Mouse (Mus musculus): ENCODE measurements around the gene Tlx2. TPM values are rescaled to one million over a fixed set of nuclear protein-coding genes. Genes with fewer than 3 reads are reported as not detected.

The Tlx2 gene
- polyA plus RNA-seq, 1 experiment from 2014 or later: 1.9 TPM

GRCm38 (mm10) chr6:83066441-83066840 is 3.7 kb downstream of the Tlx2 start:
- no peak overlapping the region for H3K27ac ChIP-seq (replicated peaks in 1 of 2; ENCODE audit: control insufficient read depth in 1 of 2, insufficient read depth in 1 of 2, low read depth in 2 of 2, low read length in 2 of 2)
- ATAC-seq (ENCODE audit: insufficient number of reproducible peaks, insufficient read depth, low FRiP score, low read depth): no peak
- no peak overlapping the region for H3K9ac ChIP-seq (ENCODE audit: low read length)
- peaks cover 100% of the 10 kb centered on the region for H3K27me3 ChIP-seq (ENCODE audit: control insufficient read depth, insufficient read depth, low read length)
- H3K4me2 ChIP-seq (ENCODE audit: low read length): no peak overlapping the region
- no peaks in the 10 kb centered on the region for H3K36me3 ChIP-seq (ENCODE audit: control insufficient read depth, insufficient read depth, low read length)
- 27% methylated on average over 6 of the region's 6 CpGs for WGBS
- no peak overlapping the region for H3K4me3 ChIP-seq (ENCODE audit: control insufficient read depth in 1 of 2, insufficient read depth in 1 of 2, low read depth in 1 of 2, low read length in 2 of 2)
- H3K9me3 ChIP-seq (ENCODE audit: control insufficient read depth, low read length): no peaks in the 10 kb centered on the region
- peaks cover 0 to 16% of the 10 kb centered on the region in 2 experiments; a peak in 3 of 4 replicates for H3K4me1 ChIP-seq (ENCODE audit: control insufficient read depth in 2 of 2, insufficient read depth in 2 of 2, low read length in 2 of 2)

- Histone ChIP-seq H3K27ac (replicated peaks in 1 of 2; ENCODE audit: control insufficient read depth in 1 of 2, insufficient read depth in 1 of 2, low read depth in 2 of 2, low read length in 2 of 2) (no peak overlapping the region), H3K9me3 (ENCODE audit: control insufficient read depth, low read length) (no peaks in the 10 kb centered on the region), H3K4me2 (ENCODE audit: low read length) (no peak overlapping the region), H3K36me3 (ENCODE audit: control insufficient read depth, insufficient read depth, low read length) (no peaks in the 10 kb centered on the region), H3K4me1 (ENCODE audit: control insufficient read depth in 2 of 2, insufficient read depth in 2 of 2, low read length in 2 of 2) (peaks cover 0 to 12% of the 10 kb centered on the region in 2 experiments; a peak in 3 of 4 replicates), H3K9ac (ENCODE audit: low read length) (no peak overlapping the region), H3K4me3 (ENCODE audit: control insufficient read depth in 1 of 2, insufficient read depth in 1 of 2, low read depth in 1 of 2, low read length in 2 of 2) (no peak overlapping the region), H3K27me3 (ENCODE audit: control insufficient read depth, insufficient read depth, low read length) (peaks cover 99% of the 10 kb centered on the region)
- WGBS: 41% methylated on average over 8 of the region's 8 CpGs
- ATAC-seq (ENCODE audit: insufficient number of reproducible peaks, insufficient read depth, low FRiP score, low read depth): no peak
Measured at GRCm38 (mm10) chr6:83065995-83066394, 4.1 kb downstream of the Tlx2 start.

GRCm38 (mm10) chr6:83058725-83059124 is 11.4 kb downstream of the Tlx2 start:
- no peak overlapping the region for H3K4me2 ChIP-seq (ENCODE audit: low read length)
- H3K27ac ChIP-seq (replicated peaks in 1 of 2; ENCODE audit: control insufficient read depth in 1 of 2, insufficient read depth in 1 of 2, low read depth in 2 of 2, low read length in 2 of 2): no peak overlapping the region
- no peak for ATAC-seq (ENCODE audit: insufficient number of reproducible peaks, insufficient read depth, low FRiP score, low read depth)
- peaks cover 23% of the 10 kb centered on the region for H3K36me3 ChIP-seq (ENCODE audit: control insufficient read depth, insufficient read depth, low read length)
- H3K9ac ChIP-seq (ENCODE audit: low read length): no peak overlapping the region
- H3K4me3 ChIP-seq (ENCODE audit: control insufficient read depth in 1 of 2, insufficient read depth in 1 of 2, low read depth in 1 of 2, low read length in 2 of 2): no peak overlapping the region
- no peaks in the 10 kb centered on the region for H3K9me3 ChIP-seq (ENCODE audit: control insufficient read depth, low read length)
- peaks cover 32% of the 10 kb centered on the region for H3K27me3 ChIP-seq (ENCODE audit: control insufficient read depth, insufficient read depth, low read length)
- H3K4me1 ChIP-seq (ENCODE audit: control insufficient read depth in 2 of 2, insufficient read depth in 2 of 2, low read length in 2 of 2): peaks cover 4 to 9% of the 10 kb centered on the region in 2 experiments
- 84% methylated on average over 2 of the region's 2 CpGs for WGBS

DNA sequence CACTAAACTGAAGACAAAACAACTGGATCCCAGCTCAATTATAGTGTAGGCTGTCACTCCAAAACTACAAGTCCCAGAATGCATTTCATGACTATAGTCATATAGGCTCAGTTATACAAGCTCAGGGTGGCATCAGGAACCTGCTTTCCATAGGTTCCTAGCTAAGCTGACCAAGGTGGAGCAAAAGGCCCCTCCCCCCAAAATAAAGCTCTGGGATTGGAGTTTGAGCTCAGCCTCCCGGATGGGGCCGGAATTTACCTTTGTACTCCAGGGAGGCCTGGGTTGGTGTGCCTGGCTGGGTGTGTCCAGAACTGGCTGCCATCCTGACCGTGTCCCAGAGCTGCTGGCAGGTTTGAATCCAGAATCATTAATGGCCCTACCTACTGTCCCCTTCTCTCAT is 12.3 kb downstream of the Tlx2 start, which contains the start of gene Dqx1:
TSS of gene Dqx1 (plus strand) at position 55 of the 400 bp plus-strand sequence.
- Histone ChIP-seq H3K27ac (replicated peaks in 1 of 2; ENCODE audit: control insufficient read depth in 1 of 2, insufficient read depth in 1 of 2, low read depth in 2 of 2, low read length in 2 of 2) (no peak within 1 kb of the TSS), H3K4me1 (ENCODE audit: control insufficient read depth in 2 of 2, insufficient read depth in 2 of 2, low read length in 2 of 2) (peaks cover 9 to 15% of the 10 kb centered on the region in 2 experiments), H3K27me3 (ENCODE audit: control insufficient read depth, insufficient read depth, low read length) (peaks cover 22% of the 10 kb centered on the region), H3K9me3 (ENCODE audit: control insufficient read depth, low read length) (no peaks in the 10 kb centered on the region), H3K36me3 (ENCODE audit: control insufficient read depth, insufficient read depth, low read length) (peaks cover 23% of the 10 kb centered on the region), H3K9ac (ENCODE audit: low read length) (no peak within 1 kb of the TSS), H3K4me2 (ENCODE audit: low read length) (no peak within 1 kb of the TSS), H3K4me3 (ENCODE audit: control insufficient read depth in 1 of 2, insufficient read depth in 1 of 2, low read depth in 1 of 2, low read length in 2 of 2) (no peak within 1 kb of the TSS)
- no peak for ATAC-seq (ENCODE audit: insufficient number of reproducible peaks, insufficient read depth, low FRiP score, low read depth)
- WGBS: 60% methylated on average over 3 of the region's 3 CpGs

- H3K4me1 ChIP-seq (ENCODE audit: control insufficient read depth in 2 of 2, insufficient read depth in 2 of 2, low read length in 2 of 2): peaks cover 9 to 21% of the 10 kb centered on the region in 2 experiments
- H3K4me3 ChIP-seq (ENCODE audit: control insufficient read depth in 1 of 2, insufficient read depth in 1 of 2, low read depth in 1 of 2, low read length in 2 of 2): peak within 1 kb of the TSS; percentile 78 to 97
- H3K27me3 ChIP-seq (ENCODE audit: control insufficient read depth, insufficient read depth, low read length): 0 out of 2 replicates have a peak, but pooled peaks cover 2% of the 10 kb centered on the region
- ATAC-seq (ENCODE audit: insufficient number of reproducible peaks, insufficient read depth, low FRiP score, low read depth): peak; percentile 27
- peak within 1 kb of the TSS; percentile 97 for H3K9ac ChIP-seq (ENCODE audit: low read length)
- under 1% methylated on average over 42 of the region's 50 CpGs for WGBS
- peak within 1 kb of the TSS; percentile 84 for H3K4me2 ChIP-seq (ENCODE audit: low read length)
- H3K9me3 ChIP-seq (ENCODE audit: control insufficient read depth, low read length): no peaks in the 10 kb centered on the region
- peak within 1 kb of the TSS; percentile 70 to 88 for H3K27ac ChIP-seq (replicated peaks in 1 of 2; ENCODE audit: control insufficient read depth in 1 of 2, insufficient read depth in 1 of 2, low read depth in 2 of 2, low read length in 2 of 2)
- H3K36me3 ChIP-seq (ENCODE audit: control insufficient read depth, insufficient read depth, low read length): peaks cover 42% of the 10 kb centered on the region
Measured at GRCm38 (mm10) chr6:83054871-83055431, 15.1 kb downstream of the Tlx2 start, which contains the start of gene Htra2. Gene Htra2 (minus strand): TSS chr6:83055273.

- ATAC-seq (ENCODE audit: insufficient number of reproducible peaks, insufficient read depth, low FRiP score, low read depth): peak; percentile 94
- peak within 1 kb of the TSS; percentile 78 to 97 for H3K4me3 ChIP-seq (ENCODE audit: control insufficient read depth in 1 of 2, insufficient read depth in 1 of 2, low read depth in 1 of 2, low read length in 2 of 2)
- under 1% methylated on average over 60 of the region's 64 CpGs for WGBS
- H3K9ac ChIP-seq (ENCODE audit: low read length): peak within 1 kb of the TSS; percentile 97
- 0 out of 2 replicates have a peak, but pooled peaks cover 2% of the 10 kb centered on the region for H3K27me3 ChIP-seq (ENCODE audit: control insufficient read depth, insufficient read depth, low read length)
- peak within 1 kb of the TSS; percentile 70 to 88 for H3K27ac ChIP-seq (replicated peaks in 1 of 2; ENCODE audit: control insufficient read depth in 1 of 2, insufficient read depth in 1 of 2, low read depth in 2 of 2, low read length in 2 of 2)
- H3K36me3 ChIP-seq (ENCODE audit: control insufficient read depth, insufficient read depth, low read length): peaks cover 42% of the 10 kb centered on the region
- H3K9me3 ChIP-seq (ENCODE audit: control insufficient read depth, low read length): no peaks in the 10 kb centered on the region
- peak within 1 kb of the TSS; percentile 84 for H3K4me2 ChIP-seq (ENCODE audit: low read length)
- peaks cover 9 to 21% of the 10 kb centered on the region in 2 experiments for H3K4me1 ChIP-seq (ENCODE audit: control insufficient read depth in 2 of 2, insufficient read depth in 2 of 2, low read length in 2 of 2)
Measured at GRCm38 (mm10) chr6:83054074-83054851, 15.8 kb downstream of the Tlx2 start, which contains the start of gene Aup1. Gene Aup1 (plus strand): TSS chr6:83054521.

DNA sequence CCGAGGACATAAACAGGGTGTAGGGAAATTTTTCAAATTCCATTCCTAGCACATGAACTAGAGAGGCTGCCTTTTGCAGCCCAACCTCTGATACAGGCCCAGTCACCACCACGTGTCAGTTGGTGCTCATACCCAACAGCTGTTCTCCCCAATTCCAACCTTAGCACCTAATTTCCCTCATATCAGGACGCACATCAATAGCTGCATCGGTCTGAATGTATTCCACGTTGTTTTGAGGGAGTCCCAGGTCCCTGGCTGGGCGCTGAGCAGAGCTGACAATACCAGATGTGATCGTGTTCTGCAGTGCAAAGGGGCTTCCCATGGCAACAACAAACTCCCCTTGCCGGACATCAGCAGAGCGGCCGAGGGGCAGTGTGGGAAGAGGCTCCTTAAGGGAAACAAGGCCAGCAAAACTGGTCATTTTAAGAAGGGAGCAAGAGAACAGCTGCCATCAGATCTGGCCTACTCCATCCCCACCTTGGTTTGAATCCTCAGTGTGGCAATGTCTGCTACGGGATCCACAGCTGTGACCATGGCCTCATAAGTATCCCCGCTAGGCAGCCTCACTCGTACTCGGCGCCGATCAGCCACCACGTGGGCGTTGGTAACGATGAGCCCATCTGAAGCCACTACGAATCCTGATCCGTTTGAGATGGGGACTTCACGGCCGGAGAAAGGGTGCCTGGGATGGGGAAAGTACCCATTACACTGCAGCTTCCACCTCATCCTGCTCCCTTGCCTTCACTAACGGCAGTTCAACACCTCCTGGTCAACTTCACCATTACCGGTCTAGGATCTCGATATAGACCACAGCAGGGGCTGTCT is 16.7 kb downstream of the Tlx2 start:
- 1% methylated on average over 26 of the region's 26 CpGs for WGBS
- H3K9ac ChIP-seq (ENCODE audit: low read length): peak overlapping the region; percentile 97
- peaks cover 42% of the 10 kb centered on the region for H3K36me3 ChIP-seq (ENCODE audit: control insufficient read depth, insufficient read depth, low read length)
- peak overlapping the region; percentile 78 to 97 for H3K4me3 ChIP-seq (ENCODE audit: control insufficient read depth in 1 of 2, insufficient read depth in 1 of 2, low read depth in 1 of 2, low read length in 2 of 2)
- peaks cover 9 to 21% of the 10 kb centered on the region in 2 experiments for H3K4me1 ChIP-seq (ENCODE audit: control insufficient read depth in 2 of 2, insufficient read depth in 2 of 2, low read length in 2 of 2)
- no peak for ATAC-seq (ENCODE audit: insufficient number of reproducible peaks, insufficient read depth, low FRiP score, low read depth)
- H3K4me2 ChIP-seq (ENCODE audit: low read length): peak overlapping the region; percentile 84
- peak overlapping the region; percentile 25 to 88 for H3K27ac ChIP-seq (replicated peaks in 1 of 2; ENCODE audit: control insufficient read depth in 1 of 2, insufficient read depth in 1 of 2, low read depth in 2 of 2, low read length in 2 of 2)
- 0 out of 2 replicates have a peak, but pooled peaks cover 2% of the 10 kb centered on the region for H3K27me3 ChIP-seq (ENCODE audit: control insufficient read depth, insufficient read depth, low read length)
- no peaks in the 10 kb centered on the region for H3K9me3 ChIP-seq (ENCODE audit: control insufficient read depth, low read length)
